Mouse (Mus musculus): Measurements from ENCODE around the gene Rbfox2. TPM values are rescaled to one million over a fixed set of nuclear protein-coding genes. Genes with fewer than 3 reads are reported as not detected.

Gene Rbfox2
- polyA plus RNA-seq, 1 experiment from 2014 or later = 13.1 TPM

- Histone ChIP-seq H3K4me1 (peaks cover 14% of the 10 kb centered on the region; the same call in 1 of the 2 replicates), H3K9me3 (replicated peaks) (no peaks in the 10 kb centered on the region), H3K27ac (no peak overlapping the region), H3K4me2 (no peak overlapping the region), H3K36me3 (no peaks in the 10 kb centered on the region), H3K4me3 (no peak overlapping the region), H3K27me3 (replicated peaks) (no peaks in the 10 kb centered on the region), H3K9ac (no peak overlapping the region)
- 48% methylated on average over 1 of the region's 1 CpGs for WGBS (ENCODE audit: insufficient replicate concordance)
- ATAC-seq = no peak
Measured at GRCm38 (mm10) chr15:77166225-77166732, 140.5 kb downstream of the Rbfox2 start.

DNA sequence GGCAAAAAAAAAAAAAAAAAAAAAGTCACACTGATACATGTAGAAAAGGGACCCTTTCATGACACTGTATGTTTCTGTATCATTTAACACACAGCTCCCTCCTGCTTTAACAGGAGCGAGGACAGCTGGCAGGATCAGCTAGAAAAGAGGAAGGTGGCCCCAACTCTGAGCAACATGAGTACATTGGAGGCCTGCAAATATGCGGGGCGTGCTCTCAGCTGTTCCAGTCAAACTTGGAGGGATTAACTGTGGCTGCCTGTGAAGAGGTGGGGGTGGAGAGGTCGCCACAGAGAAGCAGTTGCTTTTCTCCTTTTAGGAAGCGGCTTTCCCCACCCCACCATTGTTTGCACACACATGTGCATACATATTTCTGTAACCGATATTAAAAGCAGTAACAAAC, 143.5 kb downstream of the Rbfox2 start:
- Histone ChIP-seq H3K36me3 (no peaks in the 10 kb centered on the region), H3K9ac (no peak overlapping the region), H3K4me3 (no peak overlapping the region), H3K9me3 (replicated peaks) (no peaks in the 10 kb centered on the region), H3K27me3 (replicated peaks) (no peaks in the 10 kb centered on the region), H3K27ac (no peak overlapping the region), H3K4me2 (no peak overlapping the region), H3K4me1 (peaks cover 16% of the 10 kb centered on the region; the same call in 1 of the 2 replicates)
- ATAC-seq = no peak
- 34% methylated on average over 6 of the region's 6 CpGs for WGBS (ENCODE audit: insufficient replicate concordance)

- no peak for ATAC-seq
- no peak overlapping the region for H3K9ac ChIP-seq
- H3K27ac ChIP-seq = no peak overlapping the region
- peaks cover 16% of the 10 kb centered on the region; the same call in 1 of the 2 replicates for H3K4me1 ChIP-seq
- H3K4me2 ChIP-seq = no peak overlapping the region
- H3K9me3 ChIP-seq (replicated peaks) = no peaks in the 10 kb centered on the region
- WGBS (ENCODE audit: insufficient replicate concordance) = 57% methylated on average over 6 of the region's 6 CpGs
- H3K36me3 ChIP-seq = no peaks in the 10 kb centered on the region
- no peaks in the 10 kb centered on the region for H3K27me3 ChIP-seq (replicated peaks)
- H3K4me3 ChIP-seq = no peak overlapping the region
Measured at GRCm38 (mm10) chr15:77162931-77163330, 143.9 kb downstream of the Rbfox2 start.

GRCm38 (mm10) chr15:77161382-77161781, 145.4 kb downstream of the Rbfox2 start:
- H3K9ac ChIP-seq = no peak overlapping the region
- H3K27ac ChIP-seq = no peak overlapping the region
- no peak overlapping the region for H3K4me3 ChIP-seq
- no peaks in the 10 kb centered on the region for H3K27me3 ChIP-seq (replicated peaks)
- H3K36me3 ChIP-seq = no peaks in the 10 kb centered on the region
- WGBS (ENCODE audit: insufficient replicate concordance) = 41% methylated on average over 5 of the region's 5 CpGs
- peaks cover 16% of the 10 kb centered on the region; the same call in 1 of the 2 replicates for H3K4me1 ChIP-seq
- H3K9me3 ChIP-seq (replicated peaks) = no peaks in the 10 kb centered on the region
- no peak for ATAC-seq
- no peak overlapping the region for H3K4me2 ChIP-seq

GRCm38 (mm10) chr15:77160848-77161247, 146.0 kb downstream of the Rbfox2 start:
- H3K9me3 ChIP-seq (replicated peaks) = no peaks in the 10 kb centered on the region
- H3K27ac ChIP-seq = no peak overlapping the region
- no peaks in the 10 kb centered on the region for H3K36me3 ChIP-seq
- 71% methylated on average over 4 of the region's 4 CpGs for WGBS (ENCODE audit: insufficient replicate concordance)
- H3K9ac ChIP-seq = no peak overlapping the region
- H3K4me3 ChIP-seq = no peak overlapping the region
- H3K4me1 ChIP-seq = peaks cover 16% of the 10 kb centered on the region; the same call in 1 of the 2 replicates
- no peak overlapping the region for H3K4me2 ChIP-seq
- ATAC-seq = no peak
- H3K27me3 ChIP-seq (replicated peaks) = no peaks in the 10 kb centered on the region

DNA sequence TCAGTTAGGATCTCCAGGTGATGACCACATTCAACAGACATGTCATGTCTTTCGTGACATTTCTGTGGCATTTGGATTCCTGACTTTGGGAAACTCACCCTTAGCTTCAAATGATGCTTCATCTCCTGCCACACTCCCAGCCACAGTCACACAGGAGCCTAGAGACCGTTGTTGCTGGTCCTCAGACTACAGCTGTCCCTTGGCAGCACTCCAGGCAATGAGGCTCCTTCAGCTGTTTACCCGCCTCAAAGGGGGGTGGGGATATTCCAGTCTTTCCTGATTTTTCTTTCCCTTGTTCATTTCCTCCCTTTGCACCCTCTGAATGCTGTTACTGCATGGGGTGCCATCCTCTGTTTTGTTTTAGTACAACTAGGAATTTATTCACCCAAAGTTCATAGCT, 150.3 kb downstream of the Rbfox2 start:
- Histone ChIP-seq H3K36me3 (no peaks in the 10 kb centered on the region), H3K27me3 (replicated peaks) (no peaks in the 10 kb centered on the region; the same call in 1 of the 2 replicates), H3K4me2 (no peak overlapping the region), H3K9ac (no peak overlapping the region), H3K9me3 (replicated peaks) (no peaks in the 10 kb centered on the region), H3K27ac (no peak overlapping the region), H3K4me1 (peaks cover 9% of the 10 kb centered on the region), H3K4me3 (no peak overlapping the region)
- WGBS (ENCODE audit: insufficient replicate concordance) = 44% methylated on average over 3 of the region's 3 CpGs
- ATAC-seq = no peak

GRCm38 (mm10) chr15:77154248-77154785, 152.5 kb downstream of the Rbfox2 start:
- H3K4me1 ChIP-seq = peaks cover 13% of the 10 kb centered on the region
- H3K4me3 ChIP-seq = no peak overlapping the region
- H3K9me3 ChIP-seq (replicated peaks) = no peaks in the 10 kb centered on the region
- 72% methylated on average over 10 of the region's 10 CpGs for WGBS (ENCODE audit: insufficient replicate concordance)
- no peaks in the 10 kb centered on the region for H3K36me3 ChIP-seq
- H3K9ac ChIP-seq = no peak overlapping the region
- no peak overlapping the region for H3K27ac ChIP-seq
- H3K27me3 ChIP-seq (replicated peaks) = no peaks in the 10 kb centered on the region; the same call in 1 of the 2 replicates
- H3K4me2 ChIP-seq = no peak overlapping the region
- ATAC-seq = no peak

DNA sequence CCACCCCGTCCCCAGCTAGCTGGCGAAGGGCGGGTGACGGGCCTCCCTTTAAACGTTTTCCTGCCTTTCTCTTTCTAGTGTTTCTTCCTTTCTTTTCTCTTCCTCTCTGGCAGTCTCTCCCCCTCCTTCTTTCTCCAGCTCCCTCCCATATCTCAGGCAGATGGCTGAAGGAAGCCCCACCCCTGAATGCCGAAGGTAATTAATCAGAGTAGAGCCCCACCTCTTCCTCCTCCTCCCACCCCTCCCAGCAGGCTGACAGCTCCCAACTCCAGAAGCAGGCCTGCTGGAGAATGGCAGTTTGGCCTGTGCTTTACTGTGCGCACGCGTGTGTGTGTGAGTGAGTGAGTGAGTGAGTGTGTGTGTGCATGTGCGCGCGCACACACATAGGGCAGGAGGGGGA, 153.2 kb downstream of the Rbfox2 start:
- no peaks in the 10 kb centered on the region for H3K9me3 ChIP-seq (replicated peaks)
- H3K4me1 ChIP-seq = peaks cover 19% of the 10 kb centered on the region
- H3K27ac ChIP-seq = peak overlapping the region; percentile 65; the same call in 1 of the 2 replicates
- H3K36me3 ChIP-seq = no peaks in the 10 kb centered on the region
- peak overlapping the region; percentile 48 for H3K4me3 ChIP-seq
- ATAC-seq = peak; percentile 74
- peak overlapping the region; percentile 57 for H3K4me2 ChIP-seq
- 6% methylated on average over 12 of the region's 12 CpGs for WGBS (ENCODE audit: insufficient replicate concordance)
- peak overlapping the region; percentile 45; the same call in 1 of the 2 replicates for H3K9ac ChIP-seq
- no peaks in the 10 kb centered on the region; the same call in 1 of the 2 replicates for H3K27me3 ChIP-seq (replicated peaks)

DNA sequence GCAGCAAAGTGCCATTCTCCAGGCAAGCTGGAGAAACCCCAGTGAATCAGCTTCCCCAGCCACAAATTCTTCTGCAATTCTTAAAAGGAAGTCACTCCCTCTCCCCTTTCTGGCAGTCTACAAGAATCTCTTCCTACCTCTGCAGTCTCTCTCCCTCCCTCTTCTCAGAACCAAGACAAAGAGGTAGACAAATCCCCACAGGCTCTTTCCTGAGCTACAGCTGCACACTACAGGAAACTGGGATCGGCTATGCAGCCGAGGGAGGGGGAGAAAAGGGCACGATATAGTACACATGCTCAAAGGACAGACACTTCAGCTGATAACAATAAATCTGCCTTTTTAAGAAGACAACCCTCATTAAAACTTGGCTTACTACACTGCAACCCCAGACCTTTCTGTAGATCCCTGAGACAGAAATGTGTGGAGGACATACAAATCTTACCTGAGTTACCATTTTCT, 153.7 kb downstream of the Rbfox2 start:
- Histone ChIP-seq H3K4me2 (peak overlapping the region; percentile 57), H3K27me3 (replicated peaks) (no peaks in the 10 kb centered on the region; the same call in 1 of the 2 replicates), H3K27ac (peak overlapping the region; percentile 65; the same call in 1 of the 2 replicates), H3K9me3 (replicated peaks) (no peaks in the 10 kb centered on the region), H3K4me1 (peaks cover 19% of the 10 kb centered on the region), H3K4me3 (peak overlapping the region; percentile 48), H3K9ac (peak overlapping the region; percentile 45; the same call in 1 of the 2 replicates), H3K36me3 (no peaks in the 10 kb centered on the region)
- ATAC-seq = no peak
- WGBS (ENCODE audit: insufficient replicate concordance) = 0% methylated on average over 3 of the region's 3 CpGs

DNA sequence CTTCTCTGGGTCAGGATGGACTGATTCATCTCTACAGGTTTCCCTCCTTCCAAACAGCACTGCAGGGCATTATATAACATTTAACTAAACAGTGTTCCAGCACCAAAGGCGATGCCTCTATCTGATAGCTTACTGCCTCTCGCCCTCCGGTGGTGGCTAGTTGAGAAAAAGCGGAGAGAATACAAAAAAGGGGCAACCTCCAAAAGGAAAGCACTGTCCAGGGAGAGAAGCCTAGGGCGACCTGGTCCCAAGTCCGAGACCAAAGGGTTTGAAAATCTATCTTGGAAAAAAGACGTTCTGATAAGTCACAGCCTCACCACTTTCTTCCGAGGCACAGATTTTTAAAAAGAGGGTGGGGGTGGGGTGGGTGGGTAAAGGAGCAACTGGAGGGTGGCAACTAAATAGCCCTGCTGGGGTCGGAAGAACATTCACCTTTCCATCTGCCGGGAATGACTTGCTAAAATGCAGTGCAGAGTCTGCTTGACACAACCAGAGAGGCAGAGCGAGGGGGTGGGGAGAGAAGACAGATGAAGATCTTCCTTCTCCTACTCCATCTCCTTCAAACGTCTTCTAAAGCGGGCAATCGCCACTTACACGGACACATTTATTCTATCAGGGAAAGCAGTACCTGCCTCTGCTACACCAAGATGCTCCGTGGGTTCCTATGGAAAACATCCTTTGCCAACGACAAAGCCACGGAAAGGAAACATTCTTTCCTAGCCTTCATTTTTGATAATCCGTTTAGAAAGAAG, 154.3 kb downstream of the Rbfox2 start:
- Histone ChIP-seq H3K27me3 (replicated peaks) (no peaks in the 10 kb centered on the region; the same call in 1 of the 2 replicates), H3K36me3 (no peaks in the 10 kb centered on the region), H3K4me1 (peaks cover 19% of the 10 kb centered on the region), H3K9ac (peak overlapping the region; percentile 45; the same call in 1 of the 2 replicates), H3K9me3 (replicated peaks) (no peaks in the 10 kb centered on the region), H3K27ac (peak overlapping the region; percentile 65; the same call in 1 of the 2 replicates), H3K4me2 (peak overlapping the region; percentile 57), H3K4me3 (peak overlapping the region; percentile 48)
- no peak for ATAC-seq
- under 1% methylated on average over 19 of the region's 19 CpGs for WGBS (ENCODE audit: insufficient replicate concordance)

GRCm38 (mm10) chr15:77151816-77152215, 155.0 kb downstream of the Rbfox2 start:
- Histone ChIP-seq H3K4me3 (peak overlapping the region; percentile 48), H3K27ac (no peak overlapping the region), H3K9ac (0 out of 2 replicates have a peak overlapping the region, but pooled peaks have one; percentile 35), H3K4me2 (peak overlapping the region; percentile 57), H3K9me3 (replicated peaks) (no peaks in the 10 kb centered on the region), H3K36me3 (no peaks in the 10 kb centered on the region), H3K4me1 (peaks cover 19% of the 10 kb centered on the region), H3K27me3 (replicated peaks) (no peaks in the 10 kb centered on the region; the same call in 1 of the 2 replicates)
- WGBS (ENCODE audit: insufficient replicate concordance) = 31% methylated on average over 4 of the region's 4 CpGs
- no peak for ATAC-seq

- no peaks in the 10 kb centered on the region for H3K9me3 ChIP-seq (replicated peaks)
- peak overlapping the region; percentile 48 for H3K4me3 ChIP-seq
- H3K4me1 ChIP-seq = peaks cover 19% of the 10 kb centered on the region
- H3K27me3 ChIP-seq (replicated peaks) = no peaks in the 10 kb centered on the region; the same call in 1 of the 2 replicates
- no peaks in the 10 kb centered on the region for H3K36me3 ChIP-seq
- no peak overlapping the region for H3K27ac ChIP-seq
- peak overlapping the region; percentile 57 for H3K4me2 ChIP-seq
- H3K9ac ChIP-seq = no peak overlapping the region
- WGBS (ENCODE audit: insufficient replicate concordance) = 52% methylated on average over 8 of the region's 8 CpGs
- no peak for ATAC-seq
Measured at GRCm38 (mm10) chr15:77151178-77151577, 155.6 kb downstream of the Rbfox2 start.

Measured in liver, embryonic 12.5 days (tissue).